ENCODE assay signal across 7 mouse cellular contexts in genomic region chr1:89859182-89859581, GRCm38 (mm10).
DNase-seq lines count a peak whose midpoint lies in the region; ATAC-seq and TF ChIP-seq lines count a peak whose summit lies in the region.

No protein-coding gene starts in this region.

- no peaks in the 10 kb centered on the region for H3K9me3 ChIP-seq in liver, embryonic 14.5 days (ENCODE audit: control insufficient read depth, low read length)

- intact Hi-C loops in left cerebral cortex, adult 2 months (cut with DNase I): no loop called here

- no peak overlapping the region for H3K4me3 ChIP-seq in left cerebral cortex, adult 2 months
- no peak overlapping the region for H3K4me3 ChIP-seq in liver, embryonic 14.5 days (ENCODE audit: insufficient read depth in 1 of 2, low read depth in 2 of 2, low read length in 2 of 2)

- peak; percentile 67 for TF ChIP-seq CTCF in left cerebral cortex, adult 2 months (IDR thresholded peaks at IDR 0.05)
- TF ChIP-seq CTCF in Patski (IDR thresholded peaks at IDR 0.05): peak; percentile 73
- peak; percentile 46 for TF ChIP-seq CTCF in liver, embryonic 14.5 days (IDR thresholded peaks at IDR 0.05; ENCODE audit: low read depth)

- in situ Hi-C loops in Patski (cut with MboI; ENCODE audit: low pct_unique_long_range_greater_than_20kb): no loop called here

- CTCF ChIA-PET in Patski (lab: Charles Lee): interaction anchor here (0.9 to 1.5 kb wide), 2 partner anchors 9 to 78 kb away, joined by 3 read pairs; no protein-coding TSS in a partner anchor

- H3K4me2 ChIP-seq in liver, embryonic 14.5 days (ENCODE audit: low read depth): no peak overlapping the region

- DNase-seq in left cerebral cortex, adult 2 months (ENCODE audit: extremely low spot score in 1 of 2, low spot score in 2 of 2): peak in 1 of 2 experiments; percentile 43
- DNase-seq in left cerebral cortex, adult 11 months (ENCODE audit: low spot score): no peak
- no peak for DNase-seq in Patski (ENCODE audit: low read depth, low spot score)
- DNase-seq in brain, adult 2 months (ENCODE audit: low read depth, low spot score): peak; percentile 49
- peak; percentile 44 for DNase-seq in gastrocnemius, adult 18-20 months (ENCODE audit: low spot score)
- no peak for DNase-seq in liver, embryonic 14.5 days (ENCODE audit: low read depth in 3 of 3, low spot score in 3 of 3)

- H3K4me1 ChIP-seq in liver, embryonic 14.5 days (replicated peaks; ENCODE audit: control insufficient read depth in 2 of 2, insufficient read depth in 2 of 2, low read length in 1 of 2): no peaks in the 10 kb centered on the region

- 16% methylated on average over 3 of the region's 3 CpGs for WGBS in liver, embryonic 14.5 days (ENCODE audit: insufficient replicate concordance)

- H3K27ac ChIP-seq in left cerebral cortex, adult 2 months: no peak overlapping the region
- no peak overlapping the region for H3K27ac ChIP-seq in liver, embryonic 14.5 days

- POLR2A ChIA-PET in Patski (lab: Charles Lee): no interaction called here

- ATAC-seq in Patski: no peak
- ATAC-seq in liver, embryonic 14.5 days (ENCODE audit: insufficient read depth): no peak
- no peak for ATAC-seq in monocyte, adult 5-6 weeks (replicated peaks; ENCODE audit: insufficient number of reproducible peaks, low FRiP score, low TSS enrichment, poor library complexity, severe bottlenecking)

- no peak for TF ChIP-seq EP300 in liver, embryonic 14.5 days (IDR thresholded peaks at IDR 0.05; ENCODE audit: low read depth)

- no peaks in the 10 kb centered on the region for H3K27me3 ChIP-seq in Patski
- no peaks in the 10 kb centered on the region for H3K27me3 ChIP-seq in liver, embryonic 14.5 days (ENCODE audit: control insufficient read depth, insufficient read depth, low read length)

- no peak overlapping the region for H3K9ac ChIP-seq in liver, embryonic 14.5 days (replicated peaks)

- H3K36me3 ChIP-seq in liver, embryonic 14.5 days (replicated peaks; ENCODE audit: control insufficient read depth, insufficient read depth, low read depth): no peaks in the 10 kb centered on the region

Comparison
In these comparisons a context has a peak if more than half of its experiments do, and no peak if none do; other contexts are left out.
1. DNase-seq: peak in brain, adult 2 months (single experiment) and gastrocnemius, adult 18-20 months (single experiment); none in left cerebral cortex, adult 11 months (single experiment), Patski (single experiment) and liver, embryonic 14.5 days (0 of 3).
2. Peak in every context shown above with its lines, with median percentiles within 50 percentile points of each other: CTCF ChIP-seq.